13 mouse cellular contexts compared by ENCODE assay signal in genomic region chr9:69154684-69155083, GRCm38 (mm10).
"Had no signal": no experiment of that assay in that cellular context is flagged by ENCODE, and none has a peak within 500 bp of the region (broad histone marks: within the 10 kb centered on the region; RNA-seq: fewer than 3 reads in every experiment).

No protein-coding gene starts in this region.

- ATAC-seq: intestine, postnatal 0 days; midbrain, embryonic 13.5 days had no signal

- H3K27ac ChIP-seq: layer of hippocampus, adult 2 months; limb, embryonic 13.5 days; macrophage; midbrain, embryonic 13.5 days; stomach, postnatal 0 days had no signal

- H3K4me3 ChIP-seq: layer of hippocampus, adult 2 months; limb, embryonic 13.5 days; megakaryocyte, embryonic 14.5 days; midbrain, embryonic 13.5 days had no signal

- DNase-seq: left cerebral cortex, postnatal 4 days; lung, embryonic 14.5 days; lung, postnatal 10 days; right cerebral cortex, postnatal 14 days; thymus, postnatal 4 days had no signal

- H3K9me3 ChIP-seq: limb, embryonic 13.5 days; megakaryocyte, embryonic 14.5 days; midbrain, embryonic 13.5 days had no signal

- H3K36me3 ChIP-seq: limb, embryonic 13.5 days; midbrain, embryonic 13.5 days had no signal

- H3K9ac ChIP-seq: limb, embryonic 13.5 days; lung, embryonic 14.5 days; midbrain, embryonic 13.5 days had no signal

- H3K4me2 ChIP-seq: limb, embryonic 13.5 days; liver, embryonic 11.5 days; lung, embryonic 14.5 days; midbrain, embryonic 13.5 days had no signal
